Mouse (Mus musculus): ENCODE data around the gene Zdhhc11. TPM values are rescaled to one million over a fixed set of nuclear protein-coding genes. Genes with fewer than 3 reads are reported as not detected.

Zdhhc11 gene
- polyA plus RNA-seq, 1 experiment = not detected

Other genes with a start within 250 kb of the Zdhhc11 start
- gene Slc12a7, start 230.8 kb upstream of the Zdhhc11 start, polyA plus RNA-seq (2012; rRNA removed) = 105 and 110 TPM in 2 replicates
- 64.0 and 74.8 TPM in 2 replicates for gene Nkd2, start 116.2 kb upstream of the Zdhhc11 start, polyA plus RNA-seq (2012; rRNA removed)
- 1.7 and 2.0 TPM in 2 replicates for gene Trip13, start 26.1 kb upstream of the Zdhhc11 start, polyA plus RNA-seq (2012; rRNA removed)
- gene Brd9, start 26.0 kb upstream of the Zdhhc11 start, polyA plus RNA-seq (2012; rRNA removed) = 62.4 and 64.3 TPM in 2 replicates
- gene Tppp, start 45.6 kb downstream of the Zdhhc11 start, polyA plus RNA-seq (2012; rRNA removed) = 21.2 and 26.5 TPM in 2 replicates
- gene Cep72, start 98.4 kb downstream of the Zdhhc11 start, polyA plus RNA-seq (2012; rRNA removed) = 4.2 and 5.2 TPM in 2 replicates
- 0.03 and 0.04 TPM in 2 replicates for gene Slc9a3, start 157.6 kb downstream of the Zdhhc11 start, polyA plus RNA-seq (2012; rRNA removed)
- 37.3 and 37.5 TPM in 2 replicates for gene Exoc3, start 244.9 kb downstream of the Zdhhc11 start, polyA plus RNA-seq (2012; rRNA removed)

Data from urinary bladder, adult 2 months (tissue).